Mouse (Mus musculus): ENCODE measurements around the gene 0610010K14Rik. TPM values are rescaled to one million over a fixed set of nuclear protein-coding genes. Genes with fewer than 3 reads are reported as not detected.

0610010K14Rik gene
- 10 to 100 TPM; 43.5 to 48.2 TPM for total RNA-seq (2023)

DNA sequence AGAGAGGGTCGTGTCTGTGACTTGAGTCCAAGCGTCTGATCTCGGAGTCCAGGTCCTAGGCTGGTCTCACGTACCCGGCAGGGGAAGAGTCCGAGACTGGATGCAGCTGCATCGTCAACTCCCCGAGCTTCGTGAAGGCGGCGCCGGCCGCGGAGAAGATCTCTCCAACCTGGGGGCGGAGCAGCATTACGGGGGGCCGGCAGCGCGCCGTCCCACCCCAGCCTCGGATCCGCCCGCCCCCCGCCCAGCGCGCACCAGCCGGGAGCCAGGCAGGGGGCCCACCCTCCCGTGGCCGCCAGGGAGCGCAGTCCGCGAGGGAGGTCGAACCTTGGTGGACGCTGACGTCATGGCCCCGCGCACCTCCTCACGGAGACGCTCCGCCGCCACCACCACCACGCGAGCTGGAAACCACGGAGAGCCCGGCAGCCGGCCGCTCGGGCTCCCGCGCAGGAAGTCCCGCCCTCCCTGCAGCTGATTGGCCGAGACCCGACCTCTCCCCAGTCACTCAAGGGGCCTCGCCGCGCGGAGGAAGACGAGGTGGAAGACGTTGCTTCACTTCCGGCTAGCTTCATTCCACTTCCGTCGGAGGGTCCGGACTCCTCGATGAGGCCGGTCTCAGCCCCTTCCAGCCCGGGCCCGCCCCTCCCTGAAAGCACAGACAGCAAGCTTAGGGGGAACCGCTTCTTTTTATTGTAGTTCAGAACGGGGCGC is at the start of gene 0610010K14Rik:
Gene 0610010K14Rik (minus strand): TSS at position 458 of the 711 bp plus-strand sequence.

DNA sequence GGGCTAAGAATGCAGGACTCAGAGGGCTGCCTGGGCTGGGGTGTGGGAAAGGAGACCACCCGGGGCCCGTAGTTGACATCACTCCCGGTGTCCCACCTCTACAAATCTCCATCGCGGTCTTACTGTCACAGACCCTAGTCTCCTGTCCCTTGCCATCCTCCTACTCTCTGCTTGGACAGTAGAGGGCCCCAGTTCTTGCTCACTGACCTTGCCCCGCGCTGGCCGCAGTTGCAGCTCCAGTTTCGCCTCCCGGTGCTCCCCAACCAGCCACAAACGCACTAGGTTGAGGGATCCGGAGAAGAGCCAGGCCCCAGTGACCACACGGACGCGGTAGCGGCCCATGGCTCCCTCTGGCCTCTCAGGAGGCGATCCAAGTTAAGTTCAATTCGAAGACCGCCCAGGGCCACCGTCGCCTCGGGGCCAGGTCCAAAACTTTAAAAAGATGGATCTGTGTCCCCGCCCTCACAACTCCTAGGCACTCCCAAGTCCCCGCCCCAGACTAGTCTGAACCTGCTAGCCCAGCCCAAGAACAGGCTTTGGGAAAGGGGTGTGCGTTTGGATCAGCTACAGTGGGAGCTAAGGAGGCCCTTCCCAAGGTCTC is 17.3 kb upstream of the 0610010K14Rik start, which contains the start of gene Alox12:
Gene Alox12 (minus strand): TSS at position 423 of the 601 bp plus-strand sequence.

DNA sequence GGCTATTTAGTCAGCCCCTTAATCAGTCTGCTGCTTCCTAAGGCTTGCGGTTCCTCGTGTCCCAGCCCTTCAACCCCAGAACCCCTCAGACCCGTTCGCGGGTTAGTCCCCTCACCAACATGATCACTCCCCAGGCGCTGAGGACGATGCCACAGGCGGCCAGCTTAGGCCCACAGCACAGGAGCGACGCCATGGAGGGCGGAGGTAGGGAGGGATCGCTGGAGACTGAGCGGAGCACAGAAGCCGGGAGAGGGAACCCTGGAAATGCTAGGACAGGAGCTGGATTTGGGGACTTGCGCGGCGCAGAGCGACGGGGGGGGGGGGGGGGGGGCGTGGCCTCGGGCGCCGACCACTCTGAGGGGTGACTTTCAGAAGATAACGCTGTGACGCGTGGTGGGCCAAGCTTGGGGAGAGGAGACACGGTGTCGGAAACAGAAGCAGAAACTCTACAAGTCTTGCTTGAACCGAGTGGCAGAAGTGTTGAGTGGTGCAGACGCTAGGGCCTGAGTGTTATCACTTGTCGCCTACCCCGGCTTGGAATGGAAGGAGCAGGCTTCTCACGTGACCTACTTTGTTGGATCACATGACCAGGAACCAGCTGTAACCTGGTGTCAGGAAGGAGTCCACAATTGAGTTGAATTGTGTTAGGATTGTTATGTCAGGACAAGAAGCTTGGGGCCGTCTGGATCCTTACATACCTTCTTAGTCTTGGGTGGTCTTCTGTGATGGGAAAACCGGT is 2.0 kb upstream of the 0610010K14Rik start, which contains the start of the genes Gm21988 and Rnasek:
Gene Gm21988 (minus strand): TSS at position 290 of the 739 bp plus-strand sequence.
Gene Rnasek (minus strand): TSS at position 302 of the 739 bp plus-strand sequence.

DNA sequence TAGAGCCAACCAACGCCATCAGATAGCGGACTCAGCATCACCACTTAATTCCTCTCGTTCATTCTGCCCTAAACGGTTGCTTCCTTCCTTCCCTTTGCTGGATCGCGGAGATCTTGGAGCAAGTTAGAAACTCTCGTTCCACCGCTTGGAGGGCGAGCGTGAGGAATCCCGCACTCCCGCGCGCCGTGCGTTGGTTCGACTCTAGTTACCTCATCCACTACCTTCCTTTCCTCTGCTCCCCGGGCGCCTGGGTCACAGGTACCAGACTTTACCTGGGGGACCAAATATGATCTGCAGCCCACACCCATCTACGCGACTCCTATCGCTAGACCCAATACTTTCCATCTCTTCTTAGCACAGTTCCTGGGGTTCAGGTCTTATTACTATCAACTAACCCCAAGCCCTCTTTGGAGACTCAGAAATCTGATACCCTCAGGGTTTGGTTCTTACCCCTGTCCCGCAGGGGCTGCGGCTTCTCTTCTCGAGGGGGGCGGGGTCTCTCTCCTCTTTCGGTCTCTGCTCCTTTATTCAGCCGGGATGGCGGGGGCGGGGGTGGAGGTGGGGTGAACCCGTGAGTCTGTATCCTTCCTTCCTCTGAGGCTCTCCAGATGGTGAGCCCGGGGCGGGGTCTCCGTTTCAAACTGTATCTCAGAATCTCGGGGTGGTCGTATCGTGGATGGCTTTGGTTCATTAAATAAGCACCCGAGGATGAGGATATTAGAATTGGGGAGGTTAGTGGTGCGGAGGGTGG is 8.3 kb downstream of the 0610010K14Rik start, which contains the start of gene Bcl6b:
Gene Bcl6b (minus strand): TSS at position 539 of the 751 bp plus-strand sequence.

DNA sequence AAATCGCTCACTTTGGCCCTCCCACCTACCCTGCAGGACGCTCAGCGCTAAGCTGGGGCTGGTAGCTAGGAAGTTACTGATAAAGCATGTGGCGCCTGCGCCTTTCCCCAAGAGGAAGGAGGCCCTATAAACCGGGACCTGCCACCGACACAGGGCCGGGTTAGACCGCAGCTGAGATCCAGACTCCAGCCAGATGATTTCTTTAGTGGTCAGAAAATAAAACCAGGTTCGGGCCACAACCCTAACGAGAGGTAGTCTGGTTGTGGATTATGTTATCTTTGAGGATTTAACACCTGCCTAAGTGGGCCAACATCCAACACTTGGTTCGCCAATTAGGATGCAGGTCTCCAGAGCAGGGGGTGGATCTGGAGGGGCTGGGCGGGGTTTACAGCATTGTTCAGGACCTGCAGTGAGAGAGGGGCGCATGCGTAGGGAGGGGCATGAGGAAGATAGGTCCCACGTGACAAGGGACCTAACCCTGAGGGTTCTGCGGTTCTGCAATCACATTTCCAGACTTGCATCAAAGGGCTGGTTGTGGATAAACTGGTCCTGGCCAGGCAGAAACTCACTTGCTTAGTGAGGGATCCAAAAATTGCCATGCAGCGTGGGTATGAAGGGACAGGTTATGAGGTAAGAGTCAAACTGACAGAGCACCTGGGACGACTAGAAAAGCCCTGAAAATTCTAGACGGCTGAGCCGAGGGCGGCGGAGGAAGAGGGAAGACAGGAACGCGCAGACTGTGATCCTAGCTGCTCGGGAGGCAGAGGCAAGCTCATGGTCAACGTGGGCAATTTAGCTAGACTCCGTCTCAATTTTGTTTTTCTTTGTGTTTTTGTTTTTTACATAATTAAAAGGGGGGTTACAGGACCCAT is 16.7 kb downstream of the 0610010K14Rik start, which contains the start of gene Slc16a13:
Gene Slc16a13 (minus strand): TSS at position 334 of the 872 bp plus-strand sequence.

DNA sequence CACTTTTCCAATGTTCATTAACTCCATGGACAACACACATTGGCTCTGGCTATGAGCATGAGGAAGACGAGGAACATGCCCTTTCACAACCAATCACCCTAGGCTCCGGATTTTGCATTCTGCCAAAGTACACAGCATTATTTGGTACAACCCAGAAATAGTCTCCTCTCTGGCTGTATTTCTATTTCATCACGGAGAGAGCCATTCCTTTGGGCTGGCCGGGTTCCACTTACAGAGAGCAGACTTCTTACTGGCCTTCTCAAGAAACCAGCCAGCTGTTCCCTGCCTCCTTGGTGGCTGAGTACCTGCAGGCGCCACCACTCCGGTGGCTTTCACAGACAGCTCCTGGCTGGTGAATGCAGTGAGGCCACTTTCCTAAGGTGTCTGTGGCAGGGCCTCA is 25.3 kb downstream of the 0610010K14Rik start, which contains the start of gene Slc16a11:
Gene Slc16a11 (plus strand): TSS at position 330 of the 400 bp plus-strand sequence.

Other genes with a start within 250 kb of the 0610010K14Rik start
- gene Gabarap, start 246.8 kb downstream of the 0610010K14Rik start, total RNA-seq (2023): 100 to 1,000 TPM; 469 to 485 TPM
- gene Phf23, start 242.1 kb downstream of the 0610010K14Rik start, total RNA-seq (2023): 10 to 100 TPM; 64.3 to 77.5 TPM
- gene Dvl2, start 237.3 kb downstream of the 0610010K14Rik start, total RNA-seq (2023): 10 to 100 TPM; 30.2 to 33.6 TPM
- gene Acadvl, start 222.5 kb downstream of the 0610010K14Rik start, total RNA-seq (2023): 10 to 100 TPM; 43.9 to 56.5 TPM
- gene Dlg4, start 221.0 kb downstream of the 0610010K14Rik start, total RNA-seq (2023): 10 to 100 TPM; 11.0 to 19.4 TPM
- gene Asgr1, start 183.8 kb downstream of the 0610010K14Rik start, total RNA-seq (2023): not detected
- 1 to 10 TPM; 3.7 to 3.8 TPM for gene Asgr2, start 145.3 kb downstream of the 0610010K14Rik start, total RNA-seq (2023)
- gene Mgl2, start 107.6 kb downstream of the 0610010K14Rik start, total RNA-seq (2023): 1 to 10 TPM; 7.0 to 7.1 TPM
- 10 to 100 TPM; 57.0 to 63.9 TPM for gene Clec10a, start 81.7 kb downstream of the 0610010K14Rik start, total RNA-seq (2023)
- not detected for gene Slc16a11, start 25.2 kb downstream of the 0610010K14Rik start, total RNA-seq (2023)
- 1 to 10 TPM; 4.2 to 6.0 TPM for gene Slc16a13, start 16.9 kb downstream of the 0610010K14Rik start, total RNA-seq (2023)
- not detected for gene Bcl6b, start 8.1 kb downstream of the 0610010K14Rik start, total RNA-seq (2023)
- 1 to 10 TPM; 4.6 to 5.0 TPM for gene Gm21988, start 1.9 kb upstream of the 0610010K14Rik start, total RNA-seq (2023)
- gene Rnasek, start 1.9 kb upstream of the 0610010K14Rik start, total RNA-seq (2023): 100 to 1,000 TPM; 119 to 173 TPM
- under 1 TPM in 1 of 2 experiments, not detected in 1; 0.21 TPM for gene Alox12, start 17.4 kb upstream of the 0610010K14Rik start, total RNA-seq (2023)
- not detected for gene Alox12e, start 84.7 kb upstream of the 0610010K14Rik start, total RNA-seq (2023)
- gene Alox15, start 114.1 kb upstream of the 0610010K14Rik start, total RNA-seq (2023): 10 to 100 TPM; 12.3 to 36.9 TPM
- 10 to 100 TPM; 15.9 to 18.6 TPM for gene Pelp1, start 172.1 kb upstream of the 0610010K14Rik start, total RNA-seq (2023)
- 100 to 1,000 TPM; 313 to 322 TPM for gene Arrb2, start 194.7 kb upstream of the 0610010K14Rik start, total RNA-seq (2023)
- 10 to 100 TPM; 39.5 to 44.4 TPM for gene Med11, start 214.0 kb upstream of the 0610010K14Rik start, total RNA-seq (2023)
- 1 to 10 TPM; 1.0 to 1.8 TPM for gene Zmynd15, start 221.5 kb upstream of the 0610010K14Rik start, total RNA-seq (2023)
- gene Cxcl16, start 222.1 kb upstream of the 0610010K14Rik start, total RNA-seq (2023): 10 to 100 TPM; 51.6 to 62.4 TPM

All from monocyte, adult 59 days (primary cell).